Mouse (Mus musculus): ENCODE data around the gene Nrip1. TPM values are rescaled to one million over a fixed set of nuclear protein-coding genes. Genes with fewer than 3 reads are reported as not detected.

Nrip1 gene
- polyA plus RNA-seq, 1 experiment from 2014 or later, result 31.2 TPM

DNA sequence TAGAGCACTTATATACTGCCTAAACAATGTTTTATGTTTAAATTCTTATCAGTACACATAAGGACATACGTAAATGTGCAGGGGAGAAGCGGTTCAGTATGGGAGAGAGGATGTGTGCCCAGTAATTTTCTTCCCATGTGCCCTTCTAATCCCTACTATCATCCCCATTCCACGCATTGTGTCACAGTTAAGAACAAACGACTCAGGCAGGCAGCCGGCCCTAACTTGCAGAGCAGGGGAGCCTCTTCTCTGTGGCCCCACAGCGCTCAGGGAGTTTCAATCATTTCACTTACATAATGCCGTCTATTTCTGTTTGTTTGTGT, 71.9 kb downstream of the Nrip1 start:
- no peak overlapping the region for H3K4me3 ChIP-seq (ENCODE audit: low read length)
- no peaks in the 10 kb centered on the region for H3K9me3 ChIP-seq (ENCODE audit: control insufficient read depth, low read length)
- H3K27ac ChIP-seq (ENCODE audit: low read length), result no peak overlapping the region
- WGBS, result 54% methylated on average over 7 of the region's 7 CpGs
- H3K4me2 ChIP-seq (ENCODE audit: low read depth, low read length), result no peak overlapping the region
- peaks cover 6% of the 10 kb centered on the region; the same call in 1 of the 2 replicates for H3K4me1 ChIP-seq (ENCODE audit: control insufficient read depth, insufficient read depth, low read length)
- ATAC-seq, result peak; percentile 29; the same call in 1 of the 2 replicates
- H3K27me3 ChIP-seq (replicated peaks; ENCODE audit: control insufficient read depth, insufficient read depth, low read length), result no peaks in the 10 kb centered on the region
- no peaks in the 10 kb centered on the region for H3K36me3 ChIP-seq (ENCODE audit: control insufficient read depth, insufficient read depth, low read length)
- no peak overlapping the region for H3K9ac ChIP-seq (ENCODE audit: low read depth, low read length)

DNA sequence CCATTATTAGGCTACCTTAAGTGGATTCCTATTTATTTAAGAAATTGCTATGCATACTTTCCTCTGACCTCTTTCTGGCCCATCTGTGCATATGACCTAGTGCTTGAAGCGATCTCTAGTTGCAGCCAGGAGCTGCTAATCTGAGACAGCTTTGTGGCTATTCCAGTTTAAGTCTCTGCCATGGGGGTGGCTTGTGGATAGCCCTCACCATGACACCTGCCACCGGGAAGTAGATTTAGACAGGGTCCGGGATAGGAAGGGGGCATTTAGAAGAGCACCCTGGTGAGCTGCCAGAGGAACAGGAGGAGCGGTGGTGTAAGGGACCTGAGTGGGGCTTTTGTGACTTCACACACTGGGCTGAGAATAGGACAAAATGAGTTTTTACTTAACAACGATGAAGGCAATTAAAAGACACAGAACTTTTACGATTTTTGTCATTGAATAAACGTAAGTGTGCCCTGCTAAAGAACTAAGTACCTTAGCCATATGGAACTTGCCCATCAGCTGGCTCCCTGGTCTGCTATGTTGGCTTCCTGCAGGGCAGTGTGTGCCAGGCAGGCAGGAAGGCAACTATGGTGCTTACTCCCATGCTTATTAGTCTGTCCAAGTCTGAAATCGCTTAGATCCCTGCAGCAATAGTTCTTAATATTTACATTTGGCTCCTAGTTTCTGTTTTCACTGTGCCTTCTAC, 72.4 kb downstream of the Nrip1 start:
- Histone ChIP-seq H3K27me3 (replicated peaks; ENCODE audit: control insufficient read depth, insufficient read depth, low read length) (no peaks in the 10 kb centered on the region), H3K9ac (ENCODE audit: low read depth, low read length) (no peak overlapping the region), H3K36me3 (ENCODE audit: control insufficient read depth, insufficient read depth, low read length) (no peaks in the 10 kb centered on the region), H3K4me2 (ENCODE audit: low read depth, low read length) (no peak overlapping the region), H3K4me1 (ENCODE audit: control insufficient read depth, insufficient read depth, low read length) (peaks cover 6% of the 10 kb centered on the region; the same call in 1 of the 2 replicates), H3K4me3 (ENCODE audit: low read length) (no peak overlapping the region), H3K9me3 (ENCODE audit: control insufficient read depth, low read length) (no peaks in the 10 kb centered on the region), H3K27ac (ENCODE audit: low read length) (no peak overlapping the region)
- WGBS, result 68% methylated on average over 8 of the region's 8 CpGs
- ATAC-seq, result 0 out of 2 replicates have a peak, but pooled peaks have one; percentile 21

DNA sequence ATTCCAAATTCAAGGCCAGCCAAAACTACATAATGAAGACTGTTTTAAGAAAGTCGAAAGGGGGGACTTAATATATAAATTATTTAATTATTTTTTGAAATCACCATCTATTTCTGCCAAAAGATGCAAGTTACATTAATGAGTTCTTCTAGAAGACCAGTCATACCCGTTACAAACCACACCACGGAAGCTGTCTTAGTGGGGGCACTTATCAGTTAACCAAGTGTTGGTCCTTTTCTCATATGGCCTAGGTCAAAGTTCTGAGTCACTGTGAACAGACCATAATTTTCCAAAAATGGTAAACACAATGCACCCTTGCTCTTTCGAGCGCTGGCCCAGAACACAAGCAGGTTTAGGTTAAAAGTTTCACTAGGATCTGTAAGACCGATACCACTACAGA, 73.2 kb downstream of the Nrip1 start:
- Histone ChIP-seq H3K4me3 (ENCODE audit: low read length) (no peak overlapping the region), H3K9me3 (ENCODE audit: control insufficient read depth, low read length) (no peaks in the 10 kb centered on the region), H3K27ac (ENCODE audit: low read length) (no peak overlapping the region), H3K27me3 (replicated peaks; ENCODE audit: control insufficient read depth, insufficient read depth, low read length) (no peaks in the 10 kb centered on the region), H3K9ac (ENCODE audit: low read depth, low read length) (no peak overlapping the region), H3K4me2 (ENCODE audit: low read depth, low read length) (no peak overlapping the region), H3K4me1 (ENCODE audit: control insufficient read depth, insufficient read depth, low read length) (peaks cover 6% of the 10 kb centered on the region; the same call in 1 of the 2 replicates), H3K36me3 (ENCODE audit: control insufficient read depth, insufficient read depth, low read length) (no peaks in the 10 kb centered on the region)
- 86% methylated on average over 6 of the region's 6 CpGs for WGBS
- no peak; the same call in 1 of the 2 replicates for ATAC-seq

DNA sequence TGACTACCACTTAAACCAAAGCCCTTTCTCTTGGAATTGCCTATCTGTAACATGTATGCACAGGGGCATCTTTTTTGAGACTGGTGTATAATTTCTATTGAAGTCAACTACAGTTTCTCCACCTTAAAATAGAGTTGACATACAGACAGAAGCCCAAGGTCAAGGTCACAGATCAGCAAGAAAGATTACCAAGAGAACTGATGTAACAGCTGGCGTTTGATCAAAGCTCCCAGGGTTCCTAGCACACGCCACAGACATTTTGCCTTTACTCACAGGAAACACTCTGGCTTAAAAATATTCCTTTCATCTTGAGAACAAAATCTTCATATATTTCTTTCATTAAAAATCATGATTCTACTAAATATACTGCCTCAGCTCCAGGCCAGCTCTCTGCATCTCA, 74.1 kb downstream of the Nrip1 start:
- no peak for ATAC-seq
- peaks cover 8% of the 10 kb centered on the region; the same call in 1 of the 2 replicates for H3K4me1 ChIP-seq (ENCODE audit: control insufficient read depth, insufficient read depth, low read length)
- WGBS, result 71% methylated on average over 2 of the region's 2 CpGs
- peaks cover 2% of the 10 kb centered on the region; the same call in 1 of the 2 replicates for H3K36me3 ChIP-seq (ENCODE audit: control insufficient read depth, insufficient read depth, low read length)
- no peaks in the 10 kb centered on the region for H3K9me3 ChIP-seq (ENCODE audit: control insufficient read depth, low read length)
- H3K27ac ChIP-seq (ENCODE audit: low read length), result no peak overlapping the region
- H3K4me3 ChIP-seq (ENCODE audit: low read length), result no peak overlapping the region
- no peaks in the 10 kb centered on the region for H3K27me3 ChIP-seq (replicated peaks; ENCODE audit: control insufficient read depth, insufficient read depth, low read length)
- no peak overlapping the region for H3K9ac ChIP-seq (ENCODE audit: low read depth, low read length)
- no peak overlapping the region for H3K4me2 ChIP-seq (ENCODE audit: low read depth, low read length)

DNA sequence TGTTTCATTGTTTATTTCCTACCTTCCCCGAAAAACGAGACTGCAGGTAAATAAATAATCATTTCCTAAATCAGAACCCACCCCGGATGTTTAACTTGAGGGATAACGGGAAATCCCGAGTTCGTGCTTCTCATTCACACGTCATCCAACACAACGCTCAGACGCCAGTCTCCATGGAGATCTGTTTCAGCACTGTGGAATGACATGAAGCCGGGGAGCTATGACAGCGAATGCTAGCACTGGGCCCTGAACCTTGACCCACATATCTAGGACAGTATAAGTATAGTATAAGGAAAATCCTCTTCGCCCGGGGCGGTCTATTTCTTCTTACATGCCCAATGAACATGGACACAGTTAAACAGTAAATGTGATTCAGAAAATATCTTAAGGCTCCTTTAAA, 78.3 kb downstream of the Nrip1 start:
- Histone ChIP-seq H3K4me2 (ENCODE audit: low read depth, low read length) (no peak overlapping the region), H3K27ac (ENCODE audit: low read length) (no peak overlapping the region), H3K9ac (ENCODE audit: low read depth, low read length) (no peak overlapping the region), H3K27me3 (replicated peaks; ENCODE audit: control insufficient read depth, insufficient read depth, low read length) (no peaks in the 10 kb centered on the region), H3K36me3 (ENCODE audit: control insufficient read depth, insufficient read depth, low read length) (peaks cover 30% of the 10 kb centered on the region), H3K4me3 (ENCODE audit: low read length) (no peak overlapping the region), H3K4me1 (ENCODE audit: control insufficient read depth, insufficient read depth, low read length) (peaks cover 15% of the 10 kb centered on the region), H3K9me3 (ENCODE audit: control insufficient read depth, low read length) (no peaks in the 10 kb centered on the region)
- no peak for ATAC-seq
- WGBS, result 83% methylated on average over 14 of the region's 14 CpGs

DNA sequence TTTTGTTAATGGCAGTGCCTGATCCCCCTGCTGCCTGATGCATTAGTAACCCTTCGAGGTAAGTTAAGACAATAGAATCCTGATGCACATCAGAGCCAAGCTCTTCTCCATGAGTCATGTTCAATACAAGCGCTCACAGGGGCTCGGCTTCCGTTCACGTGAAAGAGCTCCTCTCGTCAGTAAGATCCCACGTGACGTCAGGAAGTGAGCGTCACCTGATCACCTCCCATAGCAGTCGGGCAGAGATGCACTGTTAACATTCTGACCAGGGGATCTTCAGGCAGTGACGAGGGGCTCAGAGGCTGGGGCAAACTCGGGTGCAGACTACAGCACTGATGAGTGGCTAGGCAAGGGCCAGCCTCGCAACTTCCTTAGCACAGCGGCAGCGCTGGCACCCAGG, 79.1 kb downstream of the Nrip1 start:
- H3K36me3 ChIP-seq (ENCODE audit: control insufficient read depth, insufficient read depth, low read length), result peaks cover 30% of the 10 kb centered on the region
- H3K4me3 ChIP-seq (ENCODE audit: low read length), result no peak overlapping the region
- H3K4me1 ChIP-seq (ENCODE audit: control insufficient read depth, insufficient read depth, low read length), result peaks cover 15% of the 10 kb centered on the region
- no peak overlapping the region for H3K9ac ChIP-seq (ENCODE audit: low read depth, low read length)
- H3K27ac ChIP-seq (ENCODE audit: low read length), result peak overlapping the region; percentile 79
- 0 out of 2 replicates have a peak, but pooled peaks have one; percentile 12 for ATAC-seq
- H3K9me3 ChIP-seq (ENCODE audit: control insufficient read depth, low read length), result no peaks in the 10 kb centered on the region
- H3K27me3 ChIP-seq (replicated peaks; ENCODE audit: control insufficient read depth, insufficient read depth, low read length), result no peaks in the 10 kb centered on the region
- WGBS, result 77% methylated on average over 15 of the region's 15 CpGs
- H3K4me2 ChIP-seq (ENCODE audit: low read depth, low read length), result no peak overlapping the region

DNA sequence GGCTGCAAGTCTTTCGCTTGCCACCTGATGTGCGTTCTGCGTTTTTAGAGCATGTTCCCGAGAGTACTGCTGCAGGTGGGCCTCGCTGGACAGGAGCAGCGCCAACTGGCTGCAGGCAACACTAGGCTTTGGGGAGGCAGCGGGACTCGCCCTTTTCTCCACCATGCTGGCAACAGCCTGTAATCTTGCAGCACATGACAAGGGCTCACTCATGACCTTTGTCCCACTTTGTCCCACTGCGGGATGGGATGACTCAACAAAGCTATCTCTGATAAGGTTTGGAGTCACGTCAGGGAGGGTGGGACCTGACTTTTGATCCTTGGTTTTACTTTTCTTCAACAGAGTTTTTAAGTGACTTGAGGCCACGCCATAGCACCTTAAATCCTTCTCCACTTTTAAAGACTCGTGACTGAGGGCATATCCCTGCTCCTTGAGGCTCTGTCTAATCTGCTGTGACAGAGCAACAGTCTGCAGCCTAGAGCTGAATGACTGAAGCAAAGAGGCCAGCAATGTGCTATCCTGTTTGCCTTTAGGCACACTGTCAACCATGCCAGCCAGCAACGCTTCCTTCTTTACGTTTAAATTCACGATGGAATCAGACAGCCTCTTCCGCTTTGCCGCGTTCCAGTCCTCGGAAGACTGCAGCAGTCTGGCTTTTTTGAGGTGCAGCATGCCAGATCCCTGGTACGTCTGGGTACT, 79.7 kb downstream of the Nrip1 start:
- peaks cover 15% of the 10 kb centered on the region for H3K4me1 ChIP-seq (ENCODE audit: control insufficient read depth, insufficient read depth, low read length)
- H3K4me2 ChIP-seq (ENCODE audit: low read depth, low read length), result 0 out of 2 replicates have a peak overlapping the region, but pooled peaks have one; percentile 2
- WGBS, result 67% methylated on average over 20 of the region's 20 CpGs
- H3K27ac ChIP-seq (ENCODE audit: low read length), result peak overlapping the region; percentile 79
- peak; percentile 97 for ATAC-seq
- peaks cover 30% of the 10 kb centered on the region for H3K36me3 ChIP-seq (ENCODE audit: control insufficient read depth, insufficient read depth, low read length)
- H3K9ac ChIP-seq (ENCODE audit: low read depth, low read length), result no peak overlapping the region
- no peaks in the 10 kb centered on the region for H3K27me3 ChIP-seq (replicated peaks; ENCODE audit: control insufficient read depth, insufficient read depth, low read length)
- H3K4me3 ChIP-seq (ENCODE audit: low read length), result no peak overlapping the region
- H3K9me3 ChIP-seq (ENCODE audit: control insufficient read depth, low read length), result no peaks in the 10 kb centered on the region

DNA sequence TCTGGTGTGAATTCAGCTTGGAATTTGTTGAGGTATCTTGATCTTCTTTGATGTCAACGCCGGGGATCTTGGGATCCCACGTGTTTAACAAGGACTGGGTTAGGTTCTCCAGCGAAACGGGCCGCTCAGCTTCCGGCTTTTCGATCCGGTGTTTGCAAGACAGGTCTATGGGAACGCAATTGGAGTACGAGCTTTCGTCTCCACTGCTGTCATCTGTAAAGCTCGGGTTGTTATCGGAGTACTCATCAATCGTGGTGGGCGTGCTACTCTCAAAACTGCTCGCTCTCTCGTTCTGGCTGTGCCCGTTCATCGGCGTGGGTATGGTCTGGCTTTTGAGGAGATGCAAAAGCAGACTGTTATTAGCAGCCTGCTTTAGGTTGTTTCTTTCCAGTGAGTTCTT, 80.5 kb downstream of the Nrip1 start:
- Histone ChIP-seq H3K27ac (ENCODE audit: low read length) (no peak overlapping the region), H3K4me3 (ENCODE audit: low read length) (no peak overlapping the region), H3K36me3 (ENCODE audit: control insufficient read depth, insufficient read depth, low read length) (peaks cover 30% of the 10 kb centered on the region), H3K27me3 (replicated peaks; ENCODE audit: control insufficient read depth, insufficient read depth, low read length) (no peaks in the 10 kb centered on the region), H3K4me1 (ENCODE audit: control insufficient read depth, insufficient read depth, low read length) (peaks cover 15% of the 10 kb centered on the region), H3K9me3 (ENCODE audit: control insufficient read depth, low read length) (no peaks in the 10 kb centered on the region), H3K4me2 (ENCODE audit: low read depth, low read length) (no peak overlapping the region), H3K9ac (ENCODE audit: low read depth, low read length) (no peak overlapping the region)
- ATAC-seq, result no peak
- 96% methylated on average over 21 of the region's 21 CpGs for WGBS

DNA sequence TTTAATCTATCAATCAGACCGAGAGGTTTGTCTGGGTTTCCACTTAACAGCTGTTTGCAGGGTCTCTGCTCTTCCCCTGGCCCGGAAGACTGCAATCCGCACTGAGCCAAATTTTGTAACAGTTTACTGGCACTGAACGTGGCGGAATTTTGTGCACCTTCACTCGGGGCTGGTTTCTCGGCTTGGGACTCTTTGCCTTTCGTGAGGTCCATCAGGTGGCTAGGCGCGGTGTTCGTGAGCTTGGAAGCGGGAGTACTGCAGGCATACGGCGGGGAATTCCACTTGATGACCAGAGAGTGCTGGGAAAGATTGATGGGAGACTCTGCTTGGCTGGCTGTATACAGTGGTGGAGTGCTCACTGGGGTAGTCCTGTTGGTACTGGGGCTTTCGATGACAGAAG, 81.0 kb downstream of the Nrip1 start:
- Histone ChIP-seq H3K27me3 (replicated peaks; ENCODE audit: control insufficient read depth, insufficient read depth, low read length) (no peaks in the 10 kb centered on the region), H3K9ac (ENCODE audit: low read depth, low read length) (no peak overlapping the region), H3K4me3 (ENCODE audit: low read length) (no peak overlapping the region), H3K36me3 (ENCODE audit: control insufficient read depth, insufficient read depth, low read length) (peaks cover 30% of the 10 kb centered on the region), H3K4me2 (ENCODE audit: low read depth, low read length) (no peak overlapping the region), H3K4me1 (ENCODE audit: control insufficient read depth, insufficient read depth, low read length) (peaks cover 15% of the 10 kb centered on the region), H3K27ac (ENCODE audit: low read length) (no peak overlapping the region), H3K9me3 (ENCODE audit: control insufficient read depth, low read length) (no peaks in the 10 kb centered on the region)
- no peak for ATAC-seq
- 64% methylated on average over 15 of the region's 15 CpGs for WGBS
